Mouse (Mus musculus): ENCODE measurements around the gene Psmd5. TPM values are rescaled to one million over a fixed set of nuclear protein-coding genes. Genes with fewer than 3 reads are reported as not detected.
"Not testable (repeated sequence)": the region's sequence is repeated elsewhere in the genome, so short reads cannot be mapped to it uniquely, and the experiment has no call there.

Psmd5 gene
- polyA plus RNA-seq, 1 experiment: 6.9 TPM

DNA sequence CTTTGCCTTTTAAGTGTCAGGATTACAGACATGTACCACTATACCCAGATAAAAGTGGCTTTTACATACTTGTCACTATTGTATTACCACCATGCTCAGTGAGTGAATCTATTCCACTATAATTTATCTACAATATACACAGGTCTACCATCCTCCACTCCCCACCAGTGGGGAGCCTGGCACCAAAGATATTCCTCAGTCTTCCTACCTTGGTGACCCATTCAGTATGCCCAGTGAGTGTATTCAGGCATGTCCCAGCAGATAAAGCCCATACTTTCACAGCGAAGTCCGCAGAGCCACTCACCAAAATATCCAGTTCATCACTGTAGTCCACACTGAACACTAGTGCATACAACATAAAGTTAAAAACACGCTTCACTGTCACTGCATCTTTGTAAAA, 64.0 kb downstream of the Psmd5 start:
- no peaks in the 10 kb centered on the region for H3K27me3 ChIP-seq (ENCODE audit: control insufficient read depth, insufficient read depth, low read length)
- TF ChIP-seq CTCF (IDR thresholded peaks at IDR 0.05; ENCODE audit: extremely low read depth, insufficient read depth, insufficient read length, insufficient replicate concordance) (no peak), POLR2A (IDR thresholded peaks at IDR 0.05; ENCODE audit: low read depth, low read length) (no peak)
- DNase-seq (ENCODE audit: low read depth in 1 of 2, low spot score in 2 of 2): no peak
- no peak overlapping the region for H3K27ac ChIP-seq (ENCODE audit: insufficient read depth, low read length)
- no peak overlapping the region for H3K4me3 ChIP-seq (ENCODE audit: extremely low read depth, insufficient read depth, insufficient read length)
- WGBS: 90% methylated on average over 3 of the region's 3 CpGs
- H3K36me3 ChIP-seq (ENCODE audit: control insufficient read depth, insufficient read depth, low read length): peaks cover 28% of the 10 kb centered on the region
- peaks cover 2% of the 10 kb centered on the region; the same call in 1 of the 2 replicates for H3K4me1 ChIP-seq (ENCODE audit: control insufficient read depth, insufficient read depth, insufficient read length)

DNA sequence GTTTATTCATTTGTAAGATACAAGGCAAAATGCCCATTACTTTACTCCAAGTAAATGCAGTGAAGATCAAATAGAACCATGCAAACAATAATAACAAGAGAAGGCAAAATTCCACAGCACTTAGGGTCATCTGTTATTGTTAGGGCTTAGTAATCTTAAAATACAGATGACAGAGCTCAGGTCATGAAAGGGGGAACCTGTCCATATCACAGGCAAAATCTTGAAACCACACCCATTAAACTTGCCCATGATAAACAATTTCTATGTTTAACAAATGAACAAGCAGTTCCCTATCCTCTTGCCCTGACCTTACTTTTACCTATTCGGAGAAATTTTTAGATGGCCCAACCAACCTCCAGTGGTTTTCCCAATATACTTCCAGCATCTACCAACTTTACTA, 65.2 kb downstream of the Psmd5 start:
- Histone ChIP-seq H3K27me3 (ENCODE audit: control insufficient read depth, insufficient read depth, low read length) (no peaks in the 10 kb centered on the region), H3K36me3 (ENCODE audit: control insufficient read depth, insufficient read depth, low read length) (peaks cover 33% of the 10 kb centered on the region), H3K27ac (ENCODE audit: insufficient read depth, low read length) (no peak overlapping the region), H3K4me1 (ENCODE audit: control insufficient read depth, insufficient read depth, insufficient read length) (peaks cover 2% of the 10 kb centered on the region; the same call in 1 of the 2 replicates), H3K4me3 (ENCODE audit: extremely low read depth, insufficient read depth, insufficient read length) (no peak overlapping the region)
- DNase-seq (ENCODE audit: low read depth in 1 of 2, low spot score in 2 of 2): no peak
- 86% methylated on average over 1 of the region's 1 CpGs for WGBS
- TF ChIP-seq CTCF (IDR thresholded peaks at IDR 0.05; ENCODE audit: extremely low read depth, insufficient read depth, insufficient read length, insufficient replicate concordance): no peak

DNA sequence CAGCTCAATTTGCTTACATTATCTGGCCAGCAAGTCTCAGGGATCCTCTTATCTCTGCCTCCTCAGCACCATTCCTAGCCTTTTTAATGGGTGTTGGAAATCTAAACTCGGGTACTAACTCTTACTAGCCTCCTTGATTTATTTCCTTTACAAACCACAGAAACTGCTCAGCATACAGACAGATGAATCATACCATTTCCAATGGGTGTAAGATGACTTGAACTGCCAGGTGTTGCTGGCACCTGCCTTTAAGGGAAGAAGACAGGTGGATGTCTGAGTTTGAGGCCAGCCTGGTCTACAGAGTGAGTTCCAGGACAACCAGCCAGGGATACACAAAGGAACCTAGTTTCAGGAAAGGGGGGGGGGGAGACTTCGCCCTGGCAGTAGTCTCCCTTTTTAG, 66.7 kb downstream of the Psmd5 start:
- peaks cover 25% of the 10 kb centered on the region for H3K36me3 ChIP-seq (ENCODE audit: control insufficient read depth, insufficient read depth, low read length)
- no peak for TF ChIP-seq CTCF (IDR thresholded peaks at IDR 0.05; ENCODE audit: extremely low read depth, insufficient read depth, insufficient read length, insufficient replicate concordance)
- no peaks in the 10 kb centered on the region for H3K27me3 ChIP-seq (ENCODE audit: control insufficient read depth, insufficient read depth, low read length)
- DNase-seq (ENCODE audit: low read depth in 1 of 2, low spot score in 2 of 2): no peak
- no peak overlapping the region for H3K27ac ChIP-seq (ENCODE audit: insufficient read depth, low read length)
- H3K4me3 ChIP-seq (ENCODE audit: extremely low read depth, insufficient read depth, insufficient read length): no peak overlapping the region
- 53% methylated on average over 2 of the region's 2 CpGs for WGBS
- H3K4me1 ChIP-seq (ENCODE audit: control insufficient read depth, insufficient read depth, insufficient read length): peaks cover 2% of the 10 kb centered on the region; the same call in 1 of the 2 replicates

DNA sequence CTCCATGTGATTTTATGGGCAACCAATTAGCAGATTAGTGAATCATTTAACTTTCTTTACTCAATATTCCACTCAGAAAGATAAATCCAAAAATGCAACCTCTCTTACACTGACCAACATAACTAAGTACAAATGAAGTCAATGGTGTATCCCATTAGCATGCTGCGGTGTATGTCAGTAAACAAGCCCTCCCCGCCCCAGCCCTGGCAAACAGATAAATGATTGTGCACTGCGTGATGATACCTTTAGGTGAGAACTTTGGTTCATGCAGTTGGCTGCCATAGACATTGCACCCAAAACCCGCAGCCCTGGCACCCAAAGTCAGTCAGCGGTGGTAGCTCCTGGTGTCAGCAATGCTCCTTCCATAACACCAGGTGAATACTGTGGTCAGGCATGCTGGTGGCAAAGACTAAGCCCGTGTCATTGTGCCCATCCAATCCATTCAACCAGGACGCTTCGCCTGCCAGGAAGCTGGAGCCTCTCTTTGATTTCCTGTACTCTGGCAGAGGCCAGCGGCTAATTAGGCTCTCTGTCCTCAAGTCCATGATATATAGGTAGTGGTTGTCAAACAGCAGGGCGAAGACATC, 69.3 kb downstream of the Psmd5 start:
- WGBS: 90% methylated on average over 10 of the region's 10 CpGs
- no peak overlapping the region for H3K4me3 ChIP-seq (ENCODE audit: extremely low read depth, insufficient read depth, insufficient read length)
- peaks cover 12% of the 10 kb centered on the region for H3K36me3 ChIP-seq (ENCODE audit: control insufficient read depth, insufficient read depth, low read length)
- no peak overlapping the region; the same call in 1 of the 2 replicates for H3K27ac ChIP-seq (ENCODE audit: insufficient read depth, low read length)
- DNase-seq (ENCODE audit: low read depth in 1 of 2, low spot score in 2 of 2): no peak
- TF ChIP-seq POLR2A (IDR thresholded peaks at IDR 0.05; ENCODE audit: low read depth, low read length) (no peak), CTCF (IDR thresholded peaks at IDR 0.05; ENCODE audit: extremely low read depth, insufficient read depth, insufficient read length, insufficient replicate concordance) (no peak)
- H3K4me1 ChIP-seq (ENCODE audit: control insufficient read depth, insufficient read depth, insufficient read length): peaks cover 2% of the 10 kb centered on the region; the same call in 1 of the 2 replicates
- H3K27me3 ChIP-seq (ENCODE audit: control insufficient read depth, insufficient read depth, low read length): no peaks in the 10 kb centered on the region

DNA sequence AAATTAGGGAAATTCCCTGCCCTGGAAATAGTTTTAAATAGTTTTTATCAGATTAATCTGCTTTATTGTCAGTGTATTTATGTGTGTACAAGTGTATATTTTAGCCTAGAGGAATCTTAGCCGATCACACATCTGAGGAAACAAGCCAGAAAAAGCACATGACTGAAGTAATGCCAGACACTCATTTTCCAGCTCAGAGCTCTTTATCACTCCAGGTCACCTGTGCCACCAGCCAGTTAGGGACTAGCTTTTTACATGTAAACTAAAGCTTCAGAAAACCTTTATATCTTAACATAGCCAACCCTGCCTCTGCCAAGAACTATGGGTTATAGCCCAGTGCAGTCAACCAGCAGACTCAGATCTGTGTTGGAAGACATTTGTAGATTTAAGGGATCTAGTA, 70.0 kb downstream of the Psmd5 start:
- Histone ChIP-seq H3K4me3 (ENCODE audit: extremely low read depth, insufficient read depth, insufficient read length) (no peak overlapping the region), H3K27me3 (ENCODE audit: control insufficient read depth, insufficient read depth, low read length) (no peaks in the 10 kb centered on the region), H3K36me3 (ENCODE audit: control insufficient read depth, insufficient read depth, low read length) (peaks cover 11% of the 10 kb centered on the region), H3K4me1 (ENCODE audit: control insufficient read depth, insufficient read depth, insufficient read length) (peaks cover 2% of the 10 kb centered on the region; the same call in 1 of the 2 replicates), H3K27ac (ENCODE audit: insufficient read depth, low read length) (no peak overlapping the region)
- 79% methylated on average over 1 of the region's 1 CpGs for WGBS
- TF ChIP-seq CTCF (IDR thresholded peaks at IDR 0.05; ENCODE audit: extremely low read depth, insufficient read depth, insufficient read length, insufficient replicate concordance) (no peak), POLR2A (IDR thresholded peaks at IDR 0.05; ENCODE audit: low read depth, low read length) (no peak)
- no peak for DNase-seq (ENCODE audit: low read depth in 1 of 2, low spot score in 2 of 2)

DNA sequence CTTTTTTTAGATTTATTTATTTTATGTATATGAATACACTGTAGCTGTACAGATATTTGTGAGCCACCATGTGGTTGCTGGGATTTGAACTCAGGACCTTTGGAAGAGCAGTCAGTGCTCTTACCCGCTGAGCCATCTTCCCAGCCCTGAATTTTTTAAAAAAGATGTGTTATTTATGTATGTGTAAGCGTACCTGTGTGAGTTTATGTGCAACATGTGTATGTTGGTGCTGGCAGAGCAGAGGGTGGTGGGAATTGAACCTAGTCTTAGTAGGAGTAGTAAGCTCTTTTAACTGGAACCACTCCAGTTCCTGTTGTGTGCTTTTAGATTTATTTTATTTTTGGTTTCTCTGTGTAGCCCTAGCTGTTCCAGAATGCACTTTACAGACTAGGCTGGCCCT, 70.6 kb downstream of the Psmd5 start:
- Histone ChIP-seq H3K4me3 (ENCODE audit: extremely low read depth, insufficient read depth, insufficient read length) (no peak overlapping the region), H3K4me1 (ENCODE audit: control insufficient read depth, insufficient read depth, insufficient read length) (peaks cover 2% of the 10 kb centered on the region; the same call in 1 of the 2 replicates), H3K27ac (ENCODE audit: insufficient read depth, low read length) (no peak overlapping the region), H3K36me3 (ENCODE audit: control insufficient read depth, insufficient read depth, low read length) (peaks cover 11% of the 10 kb centered on the region), H3K27me3 (ENCODE audit: control insufficient read depth, insufficient read depth, low read length) (no peaks in the 10 kb centered on the region)
- no peak for DNase-seq (ENCODE audit: low read depth in 1 of 2, low spot score in 2 of 2)
- 96% methylated on average over 2 of the region's 2 CpGs for WGBS
- TF ChIP-seq POLR2A (IDR thresholded peaks at IDR 0.05; ENCODE audit: low read depth, low read length) (no peak), CTCF (IDR thresholded peaks at IDR 0.05; ENCODE audit: extremely low read depth, insufficient read depth, insufficient read length, insufficient replicate concordance) (no peak)

DNA sequence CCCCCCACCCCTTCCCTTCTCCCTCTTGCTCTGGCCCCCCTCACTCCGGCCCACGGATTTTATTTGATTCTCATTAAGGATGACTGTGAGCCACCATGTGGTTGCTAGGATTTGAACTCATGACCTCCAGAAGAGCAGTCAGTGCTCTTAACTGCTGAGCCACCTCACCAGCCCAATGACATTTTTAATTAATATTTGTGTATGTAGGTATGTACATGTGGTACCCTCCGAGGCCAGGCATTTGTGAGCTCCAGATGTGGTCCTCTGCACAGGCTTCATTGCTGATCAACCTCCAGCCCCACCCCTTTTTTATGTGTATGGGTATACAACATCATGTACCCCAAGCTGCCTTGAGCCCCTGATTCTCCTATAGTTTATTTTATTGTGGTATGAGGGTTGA, 71.0 kb downstream of the Psmd5 start:
- Histone ChIP-seq H3K4me3 (ENCODE audit: extremely low read depth, insufficient read depth, insufficient read length) (no peak overlapping the region), H3K36me3 (ENCODE audit: control insufficient read depth, insufficient read depth, low read length) (peaks cover 11% of the 10 kb centered on the region), H3K27ac (ENCODE audit: insufficient read depth, low read length) (no peak overlapping the region), H3K27me3 (ENCODE audit: control insufficient read depth, insufficient read depth, low read length) (no peaks in the 10 kb centered on the region), H3K4me1 (ENCODE audit: control insufficient read depth, insufficient read depth, insufficient read length) (peaks cover 2% of the 10 kb centered on the region; the same call in 1 of the 2 replicates)
- DNase-seq (ENCODE audit: low read depth in 1 of 2, low spot score in 2 of 2): no peak
- TF ChIP-seq CTCF (IDR thresholded peaks at IDR 0.05; ENCODE audit: extremely low read depth, insufficient read depth, insufficient read length, insufficient replicate concordance): no peak
- TF ChIP-seq POLR2A (IDR thresholded peaks at IDR 0.05; ENCODE audit: low read depth, low read length): no peak
- 83% methylated on average over 3 of the region's 3 CpGs for WGBS

DNA sequence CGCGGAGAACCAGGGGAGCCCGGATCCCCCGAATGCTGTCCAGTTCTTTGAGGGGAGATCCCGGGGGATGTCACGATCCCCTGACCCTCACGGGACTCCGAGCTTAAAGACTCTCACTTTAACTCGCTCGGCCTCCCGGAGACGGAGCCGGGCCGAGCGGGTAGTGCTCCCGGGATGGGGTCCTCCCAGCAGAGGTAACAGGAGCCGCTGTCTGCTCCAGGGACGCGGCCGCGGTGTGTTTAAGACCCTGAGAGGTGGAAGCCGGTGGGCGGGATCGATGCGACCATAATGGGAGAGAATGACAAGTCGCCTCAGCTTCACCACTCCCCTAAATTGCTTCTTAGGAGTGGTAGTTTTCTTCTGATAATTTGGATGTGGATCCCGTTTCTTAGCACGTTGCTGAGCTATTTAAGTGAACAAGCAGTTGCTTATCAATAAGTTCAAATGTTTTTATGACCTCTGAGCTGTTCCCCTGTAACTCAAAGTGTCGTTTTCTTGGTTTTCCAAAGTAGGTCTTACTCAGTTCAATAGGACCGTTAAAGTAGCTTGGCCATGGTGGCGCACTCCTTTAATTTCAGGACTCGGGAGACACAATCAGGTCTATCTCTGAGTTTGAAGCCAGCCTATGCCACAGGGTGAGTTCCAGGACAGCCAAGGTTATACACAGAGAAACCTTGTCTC, 72.1 kb downstream of the Psmd5 start:
- Histone ChIP-seq H3K27ac (ENCODE audit: insufficient read depth, low read length) (peak overlapping the region; percentile 80), H3K4me3 (ENCODE audit: extremely low read depth, insufficient read depth, insufficient read length) (peak overlapping the region; percentile 84)
- not testable (repeated sequence) for H3K4me1 ChIP-seq (ENCODE audit: control insufficient read depth, insufficient read depth, insufficient read length); H3K27me3 ChIP-seq (ENCODE audit: control insufficient read depth, insufficient read depth, low read length); H3K36me3 ChIP-seq (ENCODE audit: control insufficient read depth, insufficient read depth, low read length); DNase-seq (ENCODE audit: low read depth in 1 of 2, low spot score in 2 of 2)
- WGBS: under 1% methylated on average over 32 of the region's 32 CpGs
